Mouse (Mus musculus): ENCODE measurements around the gene Plcg1. TPM values are rescaled to one million over a fixed set of nuclear protein-coding genes. Genes with fewer than 3 reads are reported as not detected.

The Plcg1 gene
- 52.3 TPM for polyA plus RNA-seq (2015; fragmentation: Illumina TruSeq; extraction: RNeasy Lipid Tissue Mini Kit (QIAGEN cat#74804); ENCODE audit: low read depth, low replicate concordance)

DNA sequence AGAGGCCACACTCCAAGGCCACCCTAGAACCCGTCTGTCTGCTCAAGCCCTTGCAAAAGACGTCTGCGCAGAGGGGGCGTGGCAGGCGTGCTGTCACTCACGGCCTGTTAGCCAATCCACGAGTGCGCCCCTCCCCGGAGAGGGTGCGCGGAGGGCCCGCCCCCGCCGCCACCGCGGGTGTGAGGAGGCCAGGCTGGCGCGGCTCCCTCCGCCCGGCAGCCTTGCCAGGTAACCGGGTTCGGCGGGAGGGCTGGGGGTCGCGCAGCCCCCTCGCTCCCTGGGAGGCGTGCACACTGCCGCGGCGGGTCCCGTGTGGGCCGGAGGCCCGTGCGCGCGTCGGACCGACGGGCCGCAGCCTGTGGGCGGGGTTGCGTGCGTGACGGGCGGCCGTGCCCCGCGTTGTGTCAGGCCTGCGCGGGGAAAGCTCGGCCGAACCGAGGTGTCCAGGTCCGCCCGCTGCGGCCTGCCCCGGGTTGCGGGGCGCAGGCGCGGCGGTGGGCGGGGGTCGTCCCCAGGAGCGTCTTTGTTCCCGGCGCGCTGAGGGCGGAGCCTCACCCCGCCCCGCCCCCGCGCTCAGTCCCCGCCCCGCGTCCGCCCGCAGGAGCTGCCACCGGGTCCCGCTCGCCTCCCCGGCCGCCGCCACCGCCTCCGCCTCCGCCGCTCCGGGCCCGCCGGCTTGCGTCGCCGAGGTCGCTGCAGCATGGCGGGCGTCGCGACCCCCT lies at the start of gene Plcg1:
Plcg1 (plus strand) TSS at position 184 of the 722 bp plus-strand sequence.

Other genes starting within 250 kb of the Plcg1 start
- 54.3 TPM for gene Top1, start 85.4 kb upstream of the Plcg1 start, polyA plus RNA-seq (2015; fragmentation: Illumina TruSeq; extraction: RNeasy Lipid Tissue Mini Kit (QIAGEN cat#74804); ENCODE audit: low read depth, low replicate concordance)
- gene Zhx3, start 141.7 kb downstream of the Plcg1 start, polyA plus RNA-seq (2015; fragmentation: Illumina TruSeq; extraction: RNeasy Lipid Tissue Mini Kit (QIAGEN cat#74804); ENCODE audit: low read depth, low replicate concordance) = 16.2 TPM
- 0.59 TPM for gene Lpin3, start 149.4 kb downstream of the Plcg1 start, polyA plus RNA-seq (2015; fragmentation: Illumina TruSeq; extraction: RNeasy Lipid Tissue Mini Kit (QIAGEN cat#74804); ENCODE audit: low read depth, low replicate concordance)
- not detected for gene Emilin3, start 181.0 kb downstream of the Plcg1 start, polyA plus RNA-seq (2015; fragmentation: Illumina TruSeq; extraction: RNeasy Lipid Tissue Mini Kit (QIAGEN cat#74804); ENCODE audit: low read depth, low replicate concordance)

Measured in brain, adult 10 weeks (tissue).